Mouse (Mus musculus): ENCODE results near the gene Ppargc1a.

DNA sequence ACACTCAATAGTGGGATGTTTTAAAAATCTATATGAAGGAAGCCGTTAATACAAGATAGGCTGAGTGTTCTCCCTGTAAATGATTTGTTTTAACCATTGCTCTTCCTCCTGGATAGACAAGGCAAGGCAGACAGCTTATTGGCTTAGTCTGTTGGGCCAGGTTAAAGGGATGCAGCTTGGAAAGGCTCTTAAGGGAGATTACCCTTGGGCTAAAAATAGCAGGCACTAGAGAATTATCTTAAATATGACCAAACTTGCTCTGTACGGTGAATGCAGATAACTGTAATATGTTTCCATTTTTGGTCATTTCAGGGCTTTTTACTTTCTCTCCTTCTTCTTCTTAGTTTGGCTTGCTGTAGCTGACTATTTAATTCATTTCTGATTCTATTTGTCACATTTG lies 38.1 kb downstream of the Ppargc1a start:
- no peak for TF ChIP-seq CTCF (IDR thresholded peaks at IDR 0.05; ENCODE audit: low read depth, low read length)
- no peak for TF ChIP-seq TAL1 (conservative IDR thresholded peaks at IDR 0.05; ENCODE audit: low read depth, low read length)
- TF ChIP-seq GATA1 (IDR thresholded peaks at IDR 0.05; ENCODE audit: borderline replicate concordance, low read length): no peak
- no peak for TF ChIP-seq POLR2AphosphoS5 (IDR thresholded peaks at IDR 0.05; ENCODE audit: insufficient replicate concordance, low read depth, low read length)

All from G1E (cell line).